Mouse (Mus musculus) hindbrain, embryonic 11.5 days (tissue): ENCODE results near the gene Ppp4r2. TPM values are rescaled to one million over a fixed set of nuclear protein-coding genes. Genes with fewer than 3 reads are reported as not detected.
A peak's percentile ranks its signal among the peaks of the same experiment; 100 is the strongest.

ENCODE experiments used
- ATAC-seq: fragments of 200-750 bp; cut with Nextera tagmentation; 2 replicates; pipeline ENCODE4 v1.8.0; 2017; ENCODE audit warnings: mild to moderate bottlenecking, moderate TSS enrichment, moderate library complexity; ENCODE audit not compliant: low FRiP score
- DNase-seq: peaks from one replicate; pipeline ENCODE4 v3.0.0-alpha.2; 2015; ENCODE audit warnings: low spot score
- H3K27ac ChIP-seq: fragments of 300-500 bp; sonication (generic); 2 replicates; pipeline ENCODE4 v1.5.1; 2014; ENCODE audit warnings: mild to moderate bottlenecking, low read depth, low read length
- H3K27me3 ChIP-seq: fragments of 300-500 bp; sonication (generic); 2 replicates; pipeline ENCODE4 v1.6.1; 2014; ENCODE audit warnings: mild to moderate bottlenecking, low read length, moderate library complexity, mixed read lengths; ENCODE audit not compliant: control insufficient read depth, insufficient read depth
- H3K36me3 ChIP-seq: fragments of 300-500 bp; sonication (generic); 2 replicates; pipeline ENCODE4 v1.6.1; 2014; ENCODE audit warnings: mild to moderate bottlenecking, low read length, moderate library complexity, mixed read lengths; ENCODE audit not compliant: control insufficient read depth, insufficient read depth
- H3K4me1 ChIP-seq: fragments of 300-500 bp; sonication (generic); replicated peaks from 2 replicates; pipeline ENCODE4 v1.6.1; 2014; ENCODE audit warnings: low read length, mixed read lengths; ENCODE audit not compliant: control insufficient read depth, insufficient read depth
- H3K4me2 ChIP-seq: fragments of 300-500 bp; sonication (generic); replicated peaks from 2 replicates; pipeline ENCODE4 v1.6.1; 2014; ENCODE audit warnings: mild to moderate bottlenecking, low read depth, low read length
- H3K4me3 ChIP-seq: fragments of 300-500 bp; sonication (generic); 2 replicates; pipeline ENCODE4 v1.5.1; 2014; ENCODE audit warnings: low read depth, low read length
- H3K9ac ChIP-seq: fragments of 300-500 bp; sonication (generic); 2 replicates; pipeline ENCODE4 v1.6.1; 2014; ENCODE audit warnings: low read depth, low read length
- H3K9me3 ChIP-seq: fragments of 300-500 bp; sonication (generic); 2 replicates; pipeline ENCODE4 v1.6.1; 2016; ENCODE audit warnings: low read length; ENCODE audit not compliant: control insufficient read depth
- WGBS: fragments of 180-500 bp; shearing (Covaris S2); extraction: QIAGEN DNeasy Blood & Tissue Kit; methylation state at CpG from one replicate; pipeline ENCODE4 v1.1.7; 2014; 5-methylcytosine and 5-hydroxymethylcytosine counted together
- polyA plus RNA-seq: library from polyadenylated mRNA; unstranded; fragments of >200 nt; fragmentation: Nextera tagmentation; extraction: Ambion mirVana; gene quantifications from 2 replicates; pipeline ENCODE4 v1.2.1, GENCODE M21; 2014

Gene Ppp4r2
- polyA plus RNA-seq, 1 experiment from 2014 or later: 46.7 TPM

- Histone ChIP-seq H3K36me3 (no peaks in the 10 kb centered on the region), H3K4me2 (no peak overlapping the region), H3K27ac (no peak overlapping the region), H3K4me3 (no peak overlapping the region), H3K9ac (no peak overlapping the region), H3K4me1 (no peaks in the 10 kb centered on the region), H3K27me3 (no peaks in the 10 kb centered on the region), H3K9me3 (no peaks in the 10 kb centered on the region)
- ATAC-seq (no peak), DNase-seq (no peak)
- 69% methylated on average over 6 of the region's 6 CpGs for WGBS
These were observed 39.8 kb downstream of the Ppp4r2 start for GRCm38 (mm10) chr6:100873191-100873590.

- Histone ChIP-seq H3K4me2 (no peak overlapping the region), H3K9me3 (no peaks in the 10 kb centered on the region), H3K4me3 (no peak overlapping the region), H3K4me1 (no peaks in the 10 kb centered on the region), H3K27me3 (no peaks in the 10 kb centered on the region), H3K27ac (no peak overlapping the region), H3K36me3 (no peaks in the 10 kb centered on the region), H3K9ac (no peak overlapping the region)
- ATAC-seq (no peak), DNase-seq (peak; percentile 82)
- 71% methylated on average over 20 of the region's 20 CpGs for WGBS
These were observed 42.6 kb downstream of the Ppp4r2 start for GRCm38 (mm10) chr6:100875862-100876623.

GRCm38 (mm10) chr6:100876624-100877017, 43.2 kb downstream of the Ppp4r2 start:
- no peak for ATAC-seq
- DNase-seq: no peak

GRCm38 (mm10) chr6:100878546-100878945, 45.1 kb downstream of the Ppp4r2 start:
- ATAC-seq (no peak), DNase-seq (no peak)
- Histone ChIP-seq H3K4me2 (no peak overlapping the region), H3K9me3 (no peaks in the 10 kb centered on the region), H3K27ac (no peak overlapping the region), H3K27me3 (no peaks in the 10 kb centered on the region), H3K9ac (no peak overlapping the region), H3K36me3 (no peaks in the 10 kb centered on the region), H3K4me1 (no peaks in the 10 kb centered on the region), H3K4me3 (no peak overlapping the region)
- 81% methylated on average over 13 of the region's 13 CpGs for WGBS

More at GRCm38 (mm10) chr6:100876624-100877017, 43.2 kb downstream of the Ppp4r2 start:
- no peak overlapping the region for H3K27ac ChIP-seq
- no peaks in the 10 kb centered on the region for H3K9me3 ChIP-seq
- H3K4me1 ChIP-seq: no peaks in the 10 kb centered on the region
- H3K4me3 ChIP-seq: no peak overlapping the region
- WGBS: 91% methylated on average over 12 of the region's 12 CpGs
- no peak overlapping the region for H3K9ac ChIP-seq
- H3K4me2 ChIP-seq: no peak overlapping the region
- no peaks in the 10 kb centered on the region for H3K36me3 ChIP-seq
- no peaks in the 10 kb centered on the region for H3K27me3 ChIP-seq

- ATAC-seq (no peak), DNase-seq (no peak)
- H3K4me2 ChIP-seq: no peak overlapping the region
- H3K9ac ChIP-seq: no peak overlapping the region
- H3K4me1 ChIP-seq: no peaks in the 10 kb centered on the region
- WGBS: 53% methylated on average over 10 of the region's 10 CpGs
- H3K27me3 ChIP-seq: no peaks in the 10 kb centered on the region
- no peaks in the 10 kb centered on the region for H3K9me3 ChIP-seq
- no peaks in the 10 kb centered on the region for H3K36me3 ChIP-seq
- no peak overlapping the region for H3K27ac ChIP-seq
- H3K4me3 ChIP-seq: no peak overlapping the region
These were observed 46.2 kb downstream of the Ppp4r2 start for GRCm38 (mm10) chr6:100879607-100880006.

- DNase-seq (no peak), ATAC-seq (no peak)
These were observed 48.2 kb downstream of the Ppp4r2 start for GRCm38 (mm10) chr6:100881657-100882056.

GRCm38 (mm10) chr6:100882381-100883213, 49.2 kb downstream of the Ppp4r2 start:
- H3K9me3 ChIP-seq: no peaks in the 10 kb centered on the region
- no peak overlapping the region for H3K9ac ChIP-seq
- ATAC-seq: peak; percentile 39; the same call in 1 of the 2 replicates
- H3K27me3 ChIP-seq: no peaks in the 10 kb centered on the region
- H3K4me2 ChIP-seq: peak overlapping the region; percentile 18; the same call in 1 of the 2 replicates
- no peaks in the 10 kb centered on the region for H3K36me3 ChIP-seq
- H3K27ac ChIP-seq: no peak overlapping the region
- no peaks in the 10 kb centered on the region for H3K4me1 ChIP-seq
- H3K4me3 ChIP-seq: no peak overlapping the region
- peak; percentile 91 for DNase-seq
- 21% methylated on average over 15 of the region's 15 CpGs for WGBS

More at GRCm38 (mm10) chr6:100881657-100882056, 48.2 kb downstream of the Ppp4r2 start:
- H3K4me1 ChIP-seq: no peaks in the 10 kb centered on the region
- no peak overlapping the region for H3K4me3 ChIP-seq
- WGBS: 91% methylated on average over 9 of the region's 9 CpGs
- H3K9me3 ChIP-seq: no peaks in the 10 kb centered on the region
- H3K4me2 ChIP-seq: no peak overlapping the region
- H3K27me3 ChIP-seq: no peaks in the 10 kb centered on the region
- H3K9ac ChIP-seq: no peak overlapping the region
- H3K27ac ChIP-seq: no peak overlapping the region
- no peaks in the 10 kb centered on the region for H3K36me3 ChIP-seq

- Histone ChIP-seq H3K4me1 (no peaks in the 10 kb centered on the region), H3K4me3 (no peak overlapping the region), H3K36me3 (no peaks in the 10 kb centered on the region), H3K4me2 (no peak overlapping the region), H3K27me3 (no peaks in the 10 kb centered on the region), H3K27ac (no peak overlapping the region), H3K9ac (no peak overlapping the region), H3K9me3 (no peaks in the 10 kb centered on the region)
- ATAC-seq: no peak; the same call in 1 of the 2 replicates
- 52% methylated on average over 13 of the region's 13 CpGs for WGBS
- DNase-seq: peak; percentile 47
These were observed 49.8 kb downstream of the Ppp4r2 start for GRCm38 (mm10) chr6:100883233-100883632.
